Mouse (Mus musculus) lung, postnatal 0 days (tissue): ENCODE data around the gene Ints1.

Experiments used
- CTCF ChIP-seq: IDR thresholded peaks from 2 replicates; pipeline ENCODE4 v1.5.1; 2016; ENCODE audit warnings: antibody characterized with exemption, mild to moderate bottlenecking
- EP300 ChIP-seq: IDR thresholded peaks from 2 replicates; pipeline ENCODE4 v1.6.1; 2016; ENCODE audit warnings: antibody characterized with exemption, mild to moderate bottlenecking, control low read depth

DNA sequence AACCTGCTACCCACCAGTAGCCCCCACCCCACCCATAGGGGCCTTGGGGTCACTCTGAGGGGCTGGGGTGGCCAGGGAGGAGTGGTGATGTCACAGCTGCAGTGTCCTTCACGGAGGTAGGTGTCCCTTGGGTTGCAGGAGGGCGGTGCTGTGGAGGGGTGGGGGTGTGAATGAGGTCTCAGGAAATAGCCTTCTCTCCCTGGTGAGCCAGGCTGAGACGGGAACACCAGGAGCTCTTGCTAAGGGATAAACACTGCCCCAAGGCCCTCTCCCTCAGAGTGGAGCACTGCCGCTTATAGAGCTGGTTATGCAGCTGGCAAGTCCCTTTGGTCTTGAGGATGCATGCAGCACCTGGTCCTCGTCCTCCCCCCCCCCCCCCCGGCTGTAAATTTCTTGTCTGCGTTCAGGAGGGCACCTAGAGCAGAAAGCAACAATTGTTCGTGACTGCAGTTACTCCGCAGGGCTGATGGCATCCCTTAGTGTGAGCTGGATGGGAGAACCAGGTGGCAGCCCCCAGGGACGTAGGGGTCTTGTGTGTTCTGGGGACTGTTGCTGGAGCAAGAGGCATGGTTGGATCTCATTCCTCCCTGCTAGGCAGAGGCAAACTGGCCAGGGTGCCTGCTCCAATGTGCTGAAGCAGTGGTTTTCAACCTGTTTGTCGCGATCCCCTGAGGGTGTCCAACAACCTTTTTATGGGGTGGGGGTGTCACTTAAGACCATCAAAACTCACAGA lies 22.9 kb upstream of the Ints1 start:
- no peak for TF ChIP-seq CTCF
- no peak for TF ChIP-seq EP300
